Mouse (Mus musculus) spleen, adult 2 months (tissue): ENCODE data around the gene Btg2.

Experiments used
- CTCF ChIP-seq: fragments of 200-500 bp; IDR thresholded peaks from 2 replicates; pipeline ENCODE4 v1.5.1; 2011; ENCODE audit warnings: mild to moderate bottlenecking, inconsistent platforms; ENCODE audit not compliant: insufficient read depth, insufficient read length, insufficient replicate concordance; ENCODE audit errors: extremely low read depth
- POLR2A ChIP-seq: fragments of 200-500 bp; IDR thresholded peaks from 2 replicates; pipeline ENCODE4 v1.6.1; 2011; ENCODE audit warnings: low read depth, low read length, inconsistent platforms

DNA sequence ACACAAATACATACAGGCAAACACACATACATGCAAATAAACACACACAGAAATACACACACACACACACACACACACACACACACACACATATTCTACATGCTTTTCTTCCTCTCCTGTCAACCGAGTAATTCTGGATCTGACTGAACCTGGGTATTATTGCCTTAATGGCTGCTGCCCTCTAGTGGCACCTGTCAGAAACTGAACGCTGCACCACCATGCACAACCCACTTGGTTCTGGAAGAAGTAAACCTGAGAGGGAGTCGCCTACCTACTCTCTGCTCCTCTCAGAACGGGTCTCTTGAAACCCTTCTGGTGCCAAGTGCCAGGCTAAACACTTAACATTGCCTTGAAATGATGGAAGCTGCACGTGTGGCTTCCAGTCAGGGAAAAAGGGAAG, 30.2 kb downstream of the Btg2 start:
- TF ChIP-seq CTCF: peak; percentile 63; the same call in 1 of the 2 replicates
- no peak for TF ChIP-seq POLR2A
